Mouse (Mus musculus): ENCODE data around the gene Rfc4. TPM values are rescaled to one million over a fixed set of nuclear protein-coding genes. Genes with fewer than 3 reads are reported as not detected.
A peak's percentile ranks its signal among the peaks of the same experiment; 100 is the strongest.

The Rfc4 gene
- polyA plus RNA-seq, 1 experiment from 2014 or later = 104 TPM

DNA sequence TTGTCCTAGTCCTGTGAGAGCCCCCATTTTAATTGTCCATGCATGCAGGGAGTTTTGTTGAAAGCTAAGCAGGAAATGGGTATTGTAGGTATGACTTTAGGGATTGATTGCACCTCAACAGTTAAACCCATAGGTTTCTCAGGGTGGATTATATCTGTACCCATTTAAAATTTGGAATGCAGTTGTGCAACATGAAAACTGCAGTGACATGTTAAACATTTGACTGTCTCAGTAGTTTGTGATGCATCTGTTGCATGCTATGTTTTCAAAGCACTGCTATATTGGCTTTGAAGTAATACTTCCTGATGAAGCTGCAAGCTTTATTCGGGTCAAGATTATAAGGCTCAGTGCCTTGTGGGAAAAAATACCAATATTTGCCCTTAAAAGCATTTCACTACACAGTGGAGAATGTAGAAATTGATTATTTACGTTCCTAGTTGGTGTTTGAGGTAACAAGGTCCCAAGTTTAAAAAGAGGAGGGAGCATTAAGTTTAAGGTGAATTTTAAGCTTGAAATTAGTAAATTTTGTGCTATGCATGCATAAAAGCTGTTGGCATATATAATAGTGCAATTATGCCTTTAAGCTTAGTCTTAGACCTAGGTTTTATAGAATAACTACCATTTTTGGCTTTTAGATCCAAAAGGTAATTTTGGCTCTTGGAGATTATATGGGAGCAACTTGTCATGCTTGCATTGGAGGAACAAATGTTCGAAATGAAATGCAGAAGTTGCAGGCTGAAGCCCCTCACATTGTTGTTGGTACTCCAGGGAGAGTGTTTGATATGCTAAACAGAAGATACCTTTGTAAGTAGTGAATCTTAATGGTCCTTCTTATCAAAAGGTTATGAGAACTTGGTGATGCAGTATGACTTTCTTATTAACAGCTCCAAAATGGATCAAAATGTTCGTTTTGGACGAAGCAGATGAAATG, 17.9 kb downstream of the Rfc4 start:
- Histone ChIP-seq H3K36me3 (ENCODE audit: control insufficient read depth, insufficient read depth) (peaks cover 49% of the 10 kb centered on the region), H3K9me3 (replicated peaks; ENCODE audit: control insufficient read depth, low read length) (no peaks in the 10 kb centered on the region), H3K4me1 (ENCODE audit: control insufficient read depth, low read depth, low read length) (peaks cover 12% of the 10 kb centered on the region), H3K4me2 (ENCODE audit: low read depth, low read length) (peak overlapping the region; percentile 85), H3K4me3 (ENCODE audit: low read depth, low read length) (peak overlapping the region; percentile 94), H3K9ac (ENCODE audit: low read depth, low read length) (peak overlapping the region; percentile 97), H3K27ac (ENCODE audit: low read length) (peak overlapping the region; percentile 96), H3K27me3 (ENCODE audit: control insufficient read depth, insufficient read depth, low read depth, low read length) (no peaks in the 10 kb centered on the region)
- ATAC-seq (ENCODE audit: low read depth) = no peak
- 36% methylated on average over 5 of the region's 5 CpGs for WGBS (ENCODE audit: insufficient replicate concordance)

DNA sequence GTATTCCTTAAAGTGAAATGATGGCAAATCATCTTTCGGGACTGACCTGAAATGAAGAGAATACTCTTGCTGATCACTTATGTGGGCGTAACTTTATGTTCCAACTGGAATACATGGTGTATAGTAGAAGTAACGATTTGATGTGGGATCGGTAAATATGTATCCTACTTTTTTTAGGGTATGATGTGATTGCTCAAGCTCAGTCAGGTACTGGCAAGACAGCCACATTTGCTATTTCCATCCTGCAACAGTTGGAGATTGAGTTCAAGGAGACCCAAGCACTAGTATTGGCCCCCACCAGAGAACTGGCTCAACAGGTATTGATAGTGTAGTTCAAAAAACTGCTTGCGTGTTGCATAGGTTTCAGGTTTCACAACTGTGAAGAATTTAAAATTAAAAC, 18.6 kb downstream of the Rfc4 start:
- WGBS (ENCODE audit: insufficient replicate concordance) = 2% methylated on average over 5 of the region's 5 CpGs
- H3K4me2 ChIP-seq (ENCODE audit: low read depth, low read length) = peak overlapping the region; percentile 85
- no peak for ATAC-seq (ENCODE audit: low read depth)
- H3K9me3 ChIP-seq (replicated peaks; ENCODE audit: control insufficient read depth, low read length) = no peaks in the 10 kb centered on the region
- peaks cover 42% of the 10 kb centered on the region for H3K36me3 ChIP-seq (ENCODE audit: control insufficient read depth, insufficient read depth)
- H3K9ac ChIP-seq (ENCODE audit: low read depth, low read length) = peak overlapping the region; percentile 97
- peak overlapping the region; percentile 96 for H3K27ac ChIP-seq (ENCODE audit: low read length)
- no peaks in the 10 kb centered on the region for H3K27me3 ChIP-seq (ENCODE audit: control insufficient read depth, insufficient read depth, low read depth, low read length)
- H3K4me1 ChIP-seq (ENCODE audit: control insufficient read depth, low read depth, low read length) = peaks cover 12% of the 10 kb centered on the region
- H3K4me3 ChIP-seq (ENCODE audit: low read depth, low read length) = peak overlapping the region; percentile 94

DNA sequence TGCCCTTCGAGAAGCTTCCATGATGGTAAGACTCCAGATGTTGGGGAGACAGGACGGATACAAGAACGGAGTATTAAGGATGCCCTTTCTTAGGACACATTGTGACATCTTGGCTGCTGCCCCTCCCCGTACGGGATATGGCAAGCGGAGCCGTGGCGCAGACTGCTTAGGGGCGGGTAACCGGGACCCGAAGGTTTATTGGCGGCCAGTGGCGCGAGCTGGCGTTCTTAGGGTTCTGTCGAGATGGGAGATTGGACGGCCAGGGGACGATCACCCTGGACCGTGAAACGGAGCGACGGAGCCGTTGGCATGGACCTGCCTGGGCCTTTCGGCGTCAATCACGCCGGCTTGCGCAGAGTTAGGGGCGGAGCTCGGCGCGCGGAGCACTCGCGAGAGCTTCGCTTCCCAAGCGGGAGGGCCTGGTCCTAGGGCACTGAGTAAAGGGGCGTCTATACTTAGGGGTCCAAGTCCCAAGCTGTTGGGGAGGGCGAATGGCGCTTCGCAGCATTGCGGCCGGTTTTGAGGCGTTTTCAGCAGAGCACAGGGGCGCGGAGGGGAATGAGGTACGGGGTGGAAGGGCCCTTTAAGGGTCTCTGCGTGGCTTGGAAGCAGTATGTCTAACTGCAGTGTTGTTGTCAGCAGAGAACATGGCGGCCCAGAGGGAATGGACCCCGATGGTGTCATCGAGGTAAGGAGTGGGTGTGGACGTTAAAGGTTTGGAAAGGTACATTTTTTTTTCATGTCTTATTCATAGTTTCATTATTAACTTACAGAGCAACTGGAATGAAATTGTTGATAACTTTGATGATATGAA, 19.4 kb downstream of the Rfc4 start:
- Histone ChIP-seq H3K4me2 (ENCODE audit: low read depth, low read length) (peak overlapping the region; percentile 85), H3K36me3 (ENCODE audit: control insufficient read depth, insufficient read depth) (peaks cover 40% of the 10 kb centered on the region), H3K9ac (ENCODE audit: low read depth, low read length) (peak overlapping the region; percentile 97), H3K27me3 (ENCODE audit: control insufficient read depth, insufficient read depth, low read depth, low read length) (no peaks in the 10 kb centered on the region), H3K9me3 (replicated peaks; ENCODE audit: control insufficient read depth, low read length) (no peaks in the 10 kb centered on the region), H3K4me1 (ENCODE audit: control insufficient read depth, low read depth, low read length) (peaks cover 15% of the 10 kb centered on the region), H3K4me3 (ENCODE audit: low read depth, low read length) (peak overlapping the region; percentile 94), H3K27ac (ENCODE audit: low read length) (peak overlapping the region; percentile 96)
- under 1% methylated on average over 52 of the region's 52 CpGs for WGBS (ENCODE audit: insufficient replicate concordance)
- peak; percentile 71 for ATAC-seq (ENCODE audit: low read depth)

DNA sequence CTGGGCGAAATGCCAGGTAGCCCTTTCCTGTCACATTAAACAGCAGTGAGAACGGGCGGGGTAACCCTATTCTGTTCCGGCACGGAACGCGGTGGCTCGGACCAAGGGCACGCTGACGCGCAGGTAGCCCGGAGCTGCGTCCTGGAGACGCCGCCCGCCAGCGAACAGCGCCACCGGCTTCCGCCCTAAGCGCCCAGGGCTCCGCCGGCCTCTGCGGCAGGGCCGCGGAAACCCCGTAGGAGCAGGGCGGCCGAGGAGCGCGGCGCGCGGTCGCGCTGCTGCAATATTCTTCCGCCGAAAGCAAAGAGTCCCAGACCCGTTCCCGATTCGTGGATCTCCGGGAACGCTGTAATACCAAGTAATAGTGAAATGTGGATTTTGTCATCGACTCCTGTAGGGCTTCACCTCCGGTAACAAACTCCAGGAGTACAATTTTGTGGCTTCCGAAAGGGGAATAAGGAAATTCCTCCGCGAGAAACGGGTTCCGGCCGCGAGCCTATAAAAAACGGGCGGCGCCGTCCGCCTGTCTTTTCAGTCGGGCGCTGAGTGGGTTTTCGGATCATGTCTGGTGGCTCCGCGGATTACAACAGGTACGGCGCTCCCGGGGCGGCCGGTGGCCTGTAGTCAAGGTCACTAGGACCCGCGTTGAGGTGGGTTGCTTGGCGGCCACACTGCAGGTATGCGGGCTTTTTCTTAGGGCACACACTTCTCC, 20.1 kb downstream of the Rfc4 start, which contains the start of gene Eif4a2:
Eif4a2 (plus strand) TSS at position 214 of the 712 bp plus-strand sequence.
- under 1% methylated on average over 71 of the region's 71 CpGs for whole genome bisulfite sequencing (ENCODE audit: insufficient replicate concordance)
- peak within 1 kb of the TSS; percentile 85 for H3K4me2 ChIP-seq (ENCODE audit: low read depth, low read length)
- peak; percentile 95 for ATAC-seq (ENCODE audit: low read depth)
- peak within 1 kb of the TSS; percentile 97 for H3K9ac ChIP-seq (ENCODE audit: low read depth, low read length)
- peak within 1 kb of the TSS; percentile 96 for H3K27ac ChIP-seq (ENCODE audit: low read length)
- H3K4me1 ChIP-seq (ENCODE audit: control insufficient read depth, low read depth, low read length) = peaks cover 21% of the 10 kb centered on the region
- no peaks in the 10 kb centered on the region for H3K27me3 ChIP-seq (ENCODE audit: control insufficient read depth, insufficient read depth, low read depth, low read length)
- peak within 1 kb of the TSS; percentile 94 for H3K4me3 ChIP-seq (ENCODE audit: low read depth, low read length)
- peaks cover 32% of the 10 kb centered on the region for H3K36me3 ChIP-seq (ENCODE audit: control insufficient read depth, insufficient read depth)
- H3K9me3 ChIP-seq (replicated peaks; ENCODE audit: control insufficient read depth, low read length) = no peaks in the 10 kb centered on the region

DNA sequence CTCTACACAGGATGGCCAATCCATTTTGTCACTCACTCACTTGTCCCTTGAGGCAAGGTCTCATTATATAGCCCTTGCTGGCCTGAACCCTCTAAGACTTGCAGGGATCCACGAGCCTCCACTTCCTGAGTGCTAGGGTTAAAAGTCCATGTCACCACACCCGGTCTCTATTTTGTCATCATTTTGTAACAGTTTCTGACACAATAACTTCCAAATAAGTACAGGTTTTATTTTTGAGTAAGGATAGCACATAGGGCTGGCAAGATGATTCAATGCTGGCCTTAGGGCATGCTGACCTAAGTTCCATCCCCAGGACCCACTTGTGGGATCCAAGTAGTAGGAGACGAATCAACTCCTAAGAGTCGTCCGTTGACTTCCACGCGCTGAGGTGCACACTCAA, 21.4 kb downstream of the Rfc4 start:
- Histone ChIP-seq H3K4me3 (ENCODE audit: low read depth, low read length) (no peak overlapping the region), H3K4me1 (ENCODE audit: control insufficient read depth, low read depth, low read length) (peaks cover 21% of the 10 kb centered on the region), H3K27ac (ENCODE audit: low read length) (no peak overlapping the region), H3K27me3 (ENCODE audit: control insufficient read depth, insufficient read depth, low read depth, low read length) (no peaks in the 10 kb centered on the region), H3K9me3 (replicated peaks; ENCODE audit: control insufficient read depth, low read length) (no peaks in the 10 kb centered on the region), H3K36me3 (ENCODE audit: control insufficient read depth, insufficient read depth) (peaks cover 20% of the 10 kb centered on the region), H3K4me2 (ENCODE audit: low read depth, low read length) (no peak overlapping the region), H3K9ac (ENCODE audit: low read depth, low read length) (no peak overlapping the region)
- no peak for ATAC-seq (ENCODE audit: low read depth)
- 59% methylated on average over 7 of the region's 7 CpGs for WGBS (ENCODE audit: insufficient replicate concordance)

DNA sequence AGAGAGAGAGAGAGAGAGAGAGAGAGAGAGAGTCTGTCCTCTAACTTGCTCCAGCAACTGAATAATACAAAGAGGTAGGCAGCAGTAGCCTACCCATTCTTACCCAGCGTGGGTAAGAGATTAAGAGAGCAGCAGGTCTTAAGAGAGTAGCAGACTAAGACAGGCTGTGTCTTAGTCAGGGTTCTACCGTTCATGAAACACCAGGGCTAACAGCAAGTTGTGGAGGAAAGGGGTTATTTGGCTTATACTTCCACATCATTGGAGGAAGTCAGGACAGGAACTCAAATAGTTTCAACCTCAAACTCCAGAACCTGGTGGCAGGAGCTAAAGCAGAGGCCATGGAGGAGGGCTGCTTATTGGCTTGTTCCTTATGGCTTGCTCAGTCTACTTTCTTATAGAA, 23.7 kb downstream of the Rfc4 start:
- H3K9ac ChIP-seq (ENCODE audit: low read depth, low read length) = no peak overlapping the region
- no peak overlapping the region for H3K4me2 ChIP-seq (ENCODE audit: low read depth, low read length)
- H3K27me3 ChIP-seq (ENCODE audit: control insufficient read depth, insufficient read depth, low read depth, low read length) = peaks cover 8% of the 10 kb centered on the region
- peaks cover 19% of the 10 kb centered on the region for H3K4me1 ChIP-seq (ENCODE audit: control insufficient read depth, low read depth, low read length)
- no peaks in the 10 kb centered on the region for H3K9me3 ChIP-seq (replicated peaks; ENCODE audit: control insufficient read depth, low read length)
- H3K27ac ChIP-seq (ENCODE audit: low read length) = peak overlapping the region; percentile 37
- H3K4me3 ChIP-seq (ENCODE audit: low read depth, low read length) = no peak overlapping the region
- H3K36me3 ChIP-seq (ENCODE audit: control insufficient read depth, insufficient read depth) = peaks cover 2% of the 10 kb centered on the region
- no peak for ATAC-seq (ENCODE audit: low read depth)
- WGBS (ENCODE audit: insufficient replicate concordance) = 28% methylated on average over 2 of the region's 2 CpGs

DNA sequence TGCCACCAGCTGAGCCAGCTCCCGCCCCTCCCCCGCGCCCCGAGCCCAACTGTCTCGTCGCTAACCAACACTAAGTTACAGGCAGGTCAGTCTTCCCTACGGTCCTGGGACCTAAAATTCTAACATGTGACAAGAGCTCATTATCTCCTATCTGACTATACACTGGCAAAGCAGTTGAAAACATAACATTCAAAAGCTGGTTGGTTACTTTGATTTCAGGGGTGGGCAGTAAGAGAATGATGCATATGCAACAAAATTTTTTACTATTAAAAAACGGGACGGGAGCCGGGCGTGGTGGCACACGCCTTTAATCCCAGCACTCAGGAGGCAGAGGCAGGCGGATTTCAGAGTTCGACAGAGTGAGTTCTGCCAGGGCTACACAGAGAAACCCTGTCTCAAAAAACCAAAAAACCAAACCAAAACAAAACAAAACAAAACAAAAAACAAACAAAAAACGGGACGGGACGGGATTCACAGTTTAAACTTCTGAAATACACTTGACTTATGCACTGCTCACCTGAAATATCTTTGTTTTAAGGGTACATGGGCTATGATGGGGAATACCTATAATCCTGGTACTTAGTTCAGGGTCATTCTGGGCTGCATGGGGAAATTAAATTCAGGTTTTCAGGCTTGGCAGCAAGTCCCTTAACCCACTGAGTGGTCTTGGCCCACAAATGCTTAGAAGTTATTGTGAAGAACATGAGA, 24.3 kb downstream of the Rfc4 start:
- Histone ChIP-seq H3K4me1 (ENCODE audit: control insufficient read depth, low read depth, low read length) (peaks cover 19% of the 10 kb centered on the region), H3K4me2 (ENCODE audit: low read depth, low read length) (peak overlapping the region; percentile 66), H3K27ac (ENCODE audit: low read length) (no peak overlapping the region), H3K9me3 (replicated peaks; ENCODE audit: control insufficient read depth, low read length) (no peaks in the 10 kb centered on the region), H3K36me3 (ENCODE audit: control insufficient read depth, insufficient read depth) (no peaks in the 10 kb centered on the region), H3K9ac (ENCODE audit: low read depth, low read length) (peak overlapping the region; percentile 52), H3K27me3 (ENCODE audit: control insufficient read depth, insufficient read depth, low read depth, low read length) (peaks cover 8% of the 10 kb centered on the region), H3K4me3 (ENCODE audit: low read depth, low read length) (peak overlapping the region; percentile 56)
- ATAC-seq (ENCODE audit: low read depth) = no peak
- 19% methylated on average over 17 of the region's 17 CpGs for WGBS (ENCODE audit: insufficient replicate concordance)
